Mouse (Mus musculus) stomach, embryonic 16.5 days (tissue): ENCODE data around the gene Mcidas. TPM values are rescaled to one million over a fixed set of nuclear protein-coding genes. Genes with fewer than 3 reads are reported as not detected.
A peak's percentile ranks its signal among the peaks of the same experiment; 100 is the strongest.

ENCODE experiments used
- ATAC-seq: fragments of 200-750 bp; cut with Nextera tagmentation; 2 replicates; pipeline ENCODE4 v1.8.0; 2017; ENCODE audit warnings: moderate number of reproducible peaks, moderate TSS enrichment; ENCODE audit not compliant: insufficient read depth, low FRiP score
- H3K27ac ChIP-seq: fragments of 300-500 bp; sonication (generic); 2 replicates; pipeline ENCODE4 v1.5.1; 2014; ENCODE audit warnings: low read length
- H3K27me3 ChIP-seq: fragments of 300-500 bp; sonication (generic); 2 replicates; pipeline ENCODE4 v1.6.1; 2014; ENCODE audit warnings: low read length, control low read depth, mixed read lengths; ENCODE audit not compliant: control insufficient read depth, insufficient read depth
- H3K36me3 ChIP-seq: fragments of 300-500 bp; sonication (generic); 2 replicates; pipeline ENCODE4 v1.6.1; 2014; ENCODE audit warnings: low read length; ENCODE audit not compliant: control insufficient read depth, insufficient read depth
- H3K4me1 ChIP-seq: fragments of 300-500 bp; sonication (generic); 2 replicates; pipeline ENCODE4 v1.6.1; 2014; ENCODE audit warnings: low read length, control low read depth, mixed read lengths; ENCODE audit not compliant: control insufficient read depth, insufficient read depth
- H3K4me2 ChIP-seq: fragments of 300-500 bp; sonication (generic); 2 replicates; pipeline ENCODE4 v1.6.1; 2014; ENCODE audit warnings: low read depth, low read length, mixed read lengths
- H3K4me3 ChIP-seq: fragments of 300-500 bp; sonication (generic); replicated peaks from 2 replicates; pipeline ENCODE4 v1.5.1; 2014; ENCODE audit warnings: mild to moderate bottlenecking, low read length
- H3K9ac ChIP-seq: fragments of 300-500 bp; sonication (generic); 2 replicates; pipeline ENCODE4 v1.6.1; 2014; ENCODE audit warnings: low read length
- H3K9me3 ChIP-seq: fragments of 300-500 bp; sonication (generic); replicated peaks from 2 replicates; pipeline ENCODE4 v1.6.1; 2016; ENCODE audit warnings: low read length, control low read depth; ENCODE audit not compliant: control insufficient read depth
- WGBS: fragments of 180-500 bp; shearing (Covaris S2); extraction: QIAGEN DNeasy Blood & Tissue Kit; methylation state at CpG from one replicate; pipeline ENCODE4 v1.1.7; 2014; 5-methylcytosine and 5-hydroxymethylcytosine counted together
- microRNA counts: library from miRNA; unstranded; fragments of <30 nt; microRNA quantifications from one replicate; lab custom pipeline; 2016
- microRNA-seq: library from miRNA; unstranded; fragments of <30 nt; microRNA quantifications from one replicate; pipeline ENCODE4, GENCODE M21; 2016
- polyA plus RNA-seq: library from polyadenylated mRNA; unstranded; fragments of >200 nt; fragmentation: Nextera tagmentation; extraction: Ambion mirVana; gene quantifications from 2 replicates; pipeline ENCODE4 v1.2.1, GENCODE M21; 2015

The Mcidas gene
- polyA plus RNA-seq, 1 experiment from 2014 or later = 0.21 TPM

DNA sequence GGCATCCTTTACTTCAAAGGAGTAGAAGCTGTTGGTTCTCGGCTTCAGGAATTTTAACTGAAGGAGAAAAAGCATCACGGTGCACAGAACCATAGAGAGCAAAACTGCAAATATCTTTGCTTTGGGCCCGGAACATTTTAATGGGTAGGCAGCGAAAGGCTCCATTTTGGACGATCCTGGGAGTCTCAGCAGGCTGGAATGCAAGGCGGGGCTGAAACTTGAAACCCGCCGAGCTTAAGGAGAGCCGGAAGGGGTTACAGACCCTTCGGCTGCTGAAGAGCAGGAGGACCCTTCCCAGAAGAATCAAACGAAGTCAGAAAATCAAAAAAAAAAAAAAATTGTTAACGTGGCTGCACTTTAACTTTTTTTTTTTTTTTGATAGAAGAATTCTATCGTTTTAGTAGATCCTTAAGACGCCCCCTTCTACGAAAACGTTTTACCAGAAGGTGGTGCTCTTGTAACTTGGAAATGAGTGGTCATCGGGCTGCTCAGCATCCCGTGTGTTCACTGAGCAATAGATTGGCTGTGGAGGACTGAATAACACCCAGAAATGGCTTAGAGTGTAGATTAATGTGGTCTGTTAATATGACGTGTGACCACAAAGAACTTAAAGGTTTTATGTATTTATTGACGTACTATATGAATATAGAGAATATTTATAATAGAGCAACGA, 52.7 kb downstream of the Mcidas start, which contains the start of gene Gpx8:
Gpx8 (minus strand) TSS at position 200 of the 673 bp plus-strand sequence.
- peak within 1 kb of the TSS; percentile 67 for H3K9ac ChIP-seq
- ATAC-seq = peak; percentile 90; the same call in 1 of the 2 replicates
- H3K9me3 ChIP-seq = no peaks in the 10 kb centered on the region
- peaks cover 8% of the 10 kb centered on the region; the same call in 1 of the 2 replicates for H3K36me3 ChIP-seq
- peak within 1 kb of the TSS; percentile 61 for H3K4me3 ChIP-seq
- no peaks in the 10 kb centered on the region; the same call in 1 of the 2 replicates for H3K4me1 ChIP-seq
- no peaks in the 10 kb centered on the region for H3K27me3 ChIP-seq
- peak within 1 kb of the TSS; percentile 80 for H3K27ac ChIP-seq
- 2% methylated on average over 21 of the region's 21 CpGs for WGBS
- peak within 1 kb of the TSS; percentile 50 for H3K4me2 ChIP-seq

DNA sequence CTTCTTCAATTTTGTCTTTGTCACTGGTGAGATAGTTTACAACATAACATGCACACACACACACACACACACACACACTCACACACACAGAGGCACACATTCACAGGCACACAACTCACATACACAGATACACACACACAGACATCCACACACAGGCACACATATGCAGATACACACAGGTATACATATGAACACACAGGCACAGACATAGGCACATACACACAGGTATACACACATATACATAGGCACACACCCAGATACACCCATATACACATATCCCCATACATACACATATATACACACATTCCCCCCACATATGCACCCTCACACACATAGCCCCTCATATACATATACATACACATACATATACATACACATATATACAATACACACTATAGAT, 53.4 kb downstream of the Mcidas start:
- Histone ChIP-seq H3K36me3 (peaks cover 4% of the 10 kb centered on the region; the same call in 1 of the 2 replicates), H3K27ac (no peak overlapping the region), H3K27me3 (no peaks in the 10 kb centered on the region), H3K9me3 (no peaks in the 10 kb centered on the region), H3K9ac (no peak overlapping the region), H3K4me3 (no peak overlapping the region), H3K4me1 (no peaks in the 10 kb centered on the region; the same call in 1 of the 2 replicates), H3K4me2 (peak overlapping the region; percentile 50; the same call in 1 of the 2 replicates)
- ATAC-seq = peak; percentile 34; the same call in 1 of the 2 replicates

DNA sequence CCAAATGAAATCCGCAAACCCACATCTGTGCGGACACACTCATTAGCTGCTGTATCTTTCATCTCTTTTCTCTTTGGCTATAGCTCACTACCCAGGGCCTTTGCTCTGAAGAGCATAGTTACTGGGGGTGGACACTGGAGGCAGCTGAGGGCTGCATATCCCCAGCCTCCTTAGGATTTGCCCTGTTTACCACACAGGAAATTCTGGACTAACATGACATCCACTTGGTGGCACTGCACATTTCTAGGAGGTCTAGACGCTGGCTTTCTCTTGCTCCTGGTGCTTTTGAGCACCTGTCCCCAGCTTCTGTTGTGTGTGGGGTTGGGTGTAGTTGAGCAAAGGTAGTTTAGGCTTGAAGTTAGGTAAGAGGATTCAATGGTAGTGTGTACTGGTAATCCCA, 54.0 kb downstream of the Mcidas start:
- H3K9ac ChIP-seq = no peak overlapping the region
- no peak overlapping the region for H3K27ac ChIP-seq
- H3K27me3 ChIP-seq = no peaks in the 10 kb centered on the region
- no peaks in the 10 kb centered on the region; the same call in 1 of the 2 replicates for H3K4me1 ChIP-seq
- no peak overlapping the region for H3K4me3 ChIP-seq
- peaks cover 4% of the 10 kb centered on the region; the same call in 1 of the 2 replicates for H3K36me3 ChIP-seq
- WGBS = 66% methylated on average over 3 of the region's 3 CpGs
- no peak for ATAC-seq
- no peaks in the 10 kb centered on the region for H3K9me3 ChIP-seq
- no peak overlapping the region for H3K4me2 ChIP-seq

MicroRNAs encoded within 50 kb of the gene (microRNA counts, 519-probe panel; counts per million panel counts)
- 2,059 counts per million, percentile 41 among the panel's probes with 10 or more counts for microRNA mmu-miR-449a (lab: Ali Mortazavi, UCI)
- microRNA mmu-miR-449b (lab: Ali Mortazavi, UCI) = not detected
- microRNA mmu-miR-449c (lab: Ali Mortazavi, UCI) = not detected

Small RNA genes within 50 kb of the gene (microRNA-seq; reads per million reads assigned to microRNA genes)
- 362 reads per million, percentile 68 among the genes with 10 or more reads in this experiment for gene Mir449a
- gene Mir449b = 0.50 reads per million
- gene Mir449c = 0.99 reads per million

Other genes with a start within 250 kb of the Mcidas start
- 117 and 120 TPM in 2 replicates for gene Plpp1, start 193.1 kb upstream of the Mcidas start, polyA plus RNA-seq
- 62.5 and 63.7 TPM in 2 replicates for gene Mtrex, start 66.4 kb upstream of the Mcidas start, polyA plus RNA-seq
- gene Dhx29, start 66.4 kb upstream of the Mcidas start, polyA plus RNA-seq = 12.6 and 16.9 TPM in 2 replicates
- 0.63 and 0.97 TPM in 2 replicates for gene Ccno, start 6.0 kb upstream of the Mcidas start, polyA plus RNA-seq
- 0.08 TPM in 1 of 2 replicates, not detected in the other for gene Cdc20b, start 41.3 kb downstream of the Mcidas start, polyA plus RNA-seq
- gene Gpx8, start 52.6 kb downstream of the Mcidas start, polyA plus RNA-seq = 143 and 156 TPM in 2 replicates
- gene Gzma, start 107.1 kb downstream of the Mcidas start, polyA plus RNA-seq = 1.8 and 2.6 TPM in 2 replicates
- 2.7 and 3.1 TPM in 2 replicates for gene Esm1, start 215.8 kb downstream of the Mcidas start, polyA plus RNA-seq
- gene Gzmk, start 232.1 kb downstream of the Mcidas start, polyA plus RNA-seq = not detected in 2 replicates